Mouse (Mus musculus) thymus, postnatal 4 days (tissue): ENCODE measurements around the gene Adam12.

Source experiments
- DNase-seq: peaks from one replicate; pipeline ENCODE4 v3.0.0; 2021

Adam12 gene

DNA sequence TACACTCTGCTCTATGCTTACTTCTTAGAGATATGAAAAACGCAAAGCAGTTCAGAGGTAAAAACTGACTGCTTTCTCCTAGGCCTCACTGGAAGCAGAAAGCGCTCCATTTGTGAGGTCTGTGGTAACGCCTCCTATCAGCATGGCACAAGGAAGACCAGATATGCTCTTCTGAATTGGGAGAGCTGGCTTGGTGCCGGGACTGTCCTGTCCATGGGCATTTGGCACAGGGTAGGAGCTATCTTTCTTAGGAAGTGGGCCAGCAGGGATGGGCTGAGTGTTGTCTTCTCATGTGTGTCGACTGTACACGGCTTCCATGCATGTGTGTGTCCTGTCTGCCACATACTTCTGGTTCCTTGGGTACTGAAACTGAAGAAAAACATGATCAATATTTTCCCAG is 369.7 kb downstream of the Adam12 start:
- DNase-seq: no peak

- no peak for DNase-seq
Measured at GRCm38 (mm10) chr7:133859548-133859947, 372.4 kb downstream of the Adam12 start.

GRCm38 (mm10) chr7:133858506-133858905 is 373.4 kb downstream of the Adam12 start:
- no peak for DNase-seq

- peak; percentile 71 for DNase-seq
Measured at GRCm38 (mm10) chr7:133856278-133856677, 375.7 kb downstream of the Adam12 start.

GRCm38 (mm10) chr7:133850735-133851134 is 381.2 kb downstream of the Adam12 start:
- no peak for DNase-seq

GRCm38 (mm10) chr7:133848180-133848579 is 383.8 kb downstream of the Adam12 start:
- no peak for DNase-seq

- DNase-seq: no peak
Measured at GRCm38 (mm10) chr7:133847175-133847574, 384.8 kb downstream of the Adam12 start.

- no peak for DNase-seq
Measured at GRCm38 (mm10) chr7:133842079-133842478, 389.9 kb downstream of the Adam12 start.

- DNase-seq: no peak
Measured at GRCm38 (mm10) chr7:133839546-133839945, 392.4 kb downstream of the Adam12 start.
